14 mouse cellular contexts compared by ENCODE assay signal in the genomic region with DNA sequence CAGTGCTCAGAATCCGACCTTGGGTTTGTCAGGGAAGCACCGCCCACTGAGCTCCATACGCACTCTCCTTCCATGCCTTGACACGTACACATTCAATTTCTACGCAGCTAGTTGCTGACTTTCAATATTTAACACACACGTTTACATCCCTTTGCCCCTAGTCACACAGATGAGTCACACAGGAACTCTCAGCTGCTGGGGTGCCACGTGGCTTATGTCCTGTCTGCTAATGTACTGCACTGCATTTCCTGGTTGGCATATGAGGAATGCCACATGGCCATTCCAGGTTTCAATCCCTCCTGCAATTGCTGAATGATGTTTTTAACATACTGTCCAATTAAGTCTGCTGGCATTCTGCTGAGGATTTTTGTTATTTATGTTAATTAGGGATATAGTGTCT. TPM values are rescaled to one million over a fixed set of nuclear protein-coding genes. Genes with fewer than 3 reads are reported as not detected.
DNase-seq lines count a peak whose midpoint lies in the region; ATAC-seq and TF ChIP-seq lines count a peak whose summit lies in the region.
"Had no signal": no experiment of that assay in that cellular context is flagged by ENCODE, and none has a peak within 500 bp of the region (broad histone marks: within the 10 kb centered on the region; RNA-seq: fewer than 3 reads in every experiment).

No protein-coding gene starts in this region.

- H3K36me3 ChIP-seq in heart, embryonic 14.5 days (ENCODE audit: control insufficient read depth, insufficient read depth, low read length), result peaks cover 77% of the 10 kb centered on the region
- H3K36me3 ChIP-seq in heart, adult 2 months (ENCODE audit: control insufficient read depth, insufficient read depth, low read length), result no peaks in the 10 kb centered on the region
- H3K36me3 ChIP-seq: lung, embryonic 15.5 days had no signal

- H3K4me3 ChIP-seq in heart, embryonic 14.5 days (ENCODE audit: control insufficient read depth in 1 of 2, insufficient read depth in 1 of 2, low read depth in 1 of 2, low read length in 2 of 2), result no peak overlapping the region
- H3K4me3 ChIP-seq in heart, adult 2 months, result no peak overlapping the region
- H3K4me3 ChIP-seq: lung, embryonic 15.5 days had no signal

- 67% methylated on average over 7 of the region's 7 CpGs for WGBS in heart, embryonic 14.5 days
- WGBS in heart, adult 2 months, result 48% methylated on average over 7 of the region's 7 CpGs

- ATAC-seq in heart, embryonic 14.5 days (ENCODE audit: insufficient number of reproducible peaks, insufficient read depth, low FRiP score, low read depth), result 0 out of 2 replicates have a peak, but pooled peaks have one; percentile 50

- H3K4me1 ChIP-seq in heart, embryonic 14.5 days (ENCODE audit: control insufficient read depth in 2 of 2, insufficient read depth in 2 of 2, low read length in 2 of 2), result no peaks in the 10 kb centered on the region
- no peaks in the 10 kb centered on the region for H3K4me1 ChIP-seq in heart, adult 2 months (ENCODE audit: control insufficient read depth, insufficient read depth, low read length)
- H3K4me1 ChIP-seq: lung, embryonic 15.5 days had no signal

- no peak for DNase-seq in heart, adult 2 months
- DNase-seq in 3T3-L1 (ENCODE audit: low read depth, low spot score) (peak; percentile 87), A20 (ENCODE audit: low read depth, low spot score) (peak; percentile 15)
- DNase-seq in c-Kit-positive CD71-negative TER-119-negative erythroid progenitor cells, embryonic 14.5 days (ENCODE audit: low read depth), result peak; percentile 8
- no peak for DNase-seq in gastrocnemius, adult 18-20 months (ENCODE audit: low spot score)
- no peak for DNase-seq in thymus, postnatal 36 days
- DNase-seq in left cerebral cortex, adult 8-10 months (ENCODE audit: low spot score in 2 of 2), result no peak
- DNase-seq: cerebellum, adult 8-10 months; gastrocnemius, postnatal 25 days; kidney, adult 8-10 months had no signal

- H3K9ac ChIP-seq in heart, embryonic 14.5 days (ENCODE audit: low read length), result no peak overlapping the region
- H3K9ac ChIP-seq in heart, adult 2 months (ENCODE audit: low read depth, low read length), result no peak overlapping the region
- H3K9ac ChIP-seq: hindbrain, embryonic 14.5 days; lung, embryonic 15.5 days had no signal

- no peak overlapping the region for H3K27ac ChIP-seq in heart, embryonic 14.5 days (replicated peaks in 1 of 2; ENCODE audit: control insufficient read depth in 1 of 2, insufficient read depth in 1 of 2, low read depth in 2 of 2, low read length in 2 of 2)
- no peak overlapping the region for H3K27ac ChIP-seq in heart, adult 2 months
- H3K27ac ChIP-seq: hindbrain, embryonic 14.5 days; lung, embryonic 15.5 days had no signal

- H3K79me2 ChIP-seq in heart, adult 2 months (replicated peaks; ENCODE audit: control insufficient read depth, insufficient read depth, low read length), result no peaks in the 10 kb centered on the region

- intact Hi-C loops in heart, adult 2 months (cut with DNase I), result no loop called here

- H3K27me3 ChIP-seq in heart, embryonic 14.5 days (ENCODE audit: control insufficient read depth, insufficient read depth, low read length), result no peaks in the 10 kb centered on the region
- H3K27me3 ChIP-seq in heart, adult 2 months (ENCODE audit: control insufficient read depth, insufficient read depth, low read length), result no peaks in the 10 kb centered on the region
- H3K27me3 ChIP-seq: lung, embryonic 15.5 days had no signal

- H3K4me2 ChIP-seq in heart, embryonic 14.5 days (ENCODE audit: low read length), result no peak overlapping the region
- H3K4me2 ChIP-seq: hindbrain, embryonic 14.5 days; lung, embryonic 15.5 days; midbrain, embryonic 11.5 days had no signal

- TF ChIP-seq EP300 in heart, adult 2 months (IDR thresholded peaks at IDR 0.05; ENCODE audit: insufficient read depth, low read depth, low read length), result no peak

- no peak for TF ChIP-seq CTCF in heart, adult 2 months (IDR thresholded peaks at IDR 0.05)

- no peaks in the 10 kb centered on the region for H3K9me3 ChIP-seq in heart, embryonic 14.5 days (ENCODE audit: control insufficient read depth, low read length)
- H3K9me3 ChIP-seq: lung, embryonic 15.5 days had no signal

- no peak for TF ChIP-seq POLR2A in heart, adult 2 months (IDR thresholded peaks at IDR 0.05; ENCODE audit: insufficient read depth, low read depth, low read length)

RNA-seq across cellular contexts. Expression of a gene that starts 59.8 kb away (rescaled TPM):
- 6.6 and 8.0 TPM in 2 replicates for polyA plus RNA-seq in heart, embryonic 14.5 days (2014; fragmentation: Nextera tagmentation; extraction: Ambion mirVana)
- 1 to 10 TPM; 1.7 to 2.2 TPM for total RNA-seq in heart, adult 2 months (2021)
- 0.49 and 0.79 TPM in 2 replicates for polyA plus RNA-seq in heart, adult 2 months (2012; rRNA removed)
- total RNA-seq in gastrocnemius, adult 18-20 months (2021), result 1 to 10 TPM; 2.0 to 2.6 TPM
- total RNA-seq in left cerebral cortex, adult 8-10 months (2022), result 10 to 100 TPM in 2 of 4 experiments, 1 to 10 TPM in 2; 8.4 to 12.3 (median 10.4) TPM

Comparison
In these comparisons a context has a peak if more than half of its experiments do, and no peak if none do; other contexts are left out.
1. DNase-seq: peak in 3T3-L1 (single experiment), A20 (single experiment) and c-Kit-positive CD71-negative TER-119-negative erythroid progenitor cells, embryonic 14.5 days (single experiment); none in heart, adult 2 months (0 of 2), gastrocnemius, adult 18-20 months (single experiment), thymus, postnatal 36 days (0 of 2) and left cerebral cortex, adult 8-10 months (0 of 2).